Mouse (Mus musculus) intestine, postnatal 0 days (tissue): ENCODE results near the gene Fndc8. TPM values are rescaled to one million over a fixed set of nuclear protein-coding genes. Genes with fewer than 3 reads are reported as not detected.
A peak's percentile ranks its signal among the peaks of the same experiment; 100 is the strongest.

Source experiments
- ATAC-seq: fragments of 200-750 bp; cut with Nextera tagmentation; 2 replicates; pipeline ENCODE4 v1.8.0; 2017; ENCODE audit warnings: mild to moderate bottlenecking, moderate TSS enrichment, moderate library complexity
- H3K27ac ChIP-seq: fragments of 300-500 bp; sonication (generic); 2 replicates; pipeline ENCODE4 v1.5.1; 2014; ENCODE audit warnings: mild to moderate bottlenecking, low read depth, low read length, moderate library complexity
- H3K27me3 ChIP-seq: fragments of 300-500 bp; sonication (generic); replicated peaks from 2 replicates; pipeline ENCODE4 v1.6.1; 2014; ENCODE audit warnings: low read length, mixed read lengths; ENCODE audit not compliant: control insufficient read depth, insufficient read depth
- H3K36me3 ChIP-seq: fragments of 300-500 bp; sonication (generic); 2 replicates; pipeline ENCODE4 v1.6.1; 2014; ENCODE audit warnings: mild to moderate bottlenecking, moderate library complexity; ENCODE audit not compliant: control insufficient read depth, insufficient read depth
- H3K4me1 ChIP-seq: fragments of 300-500 bp; sonication (generic); replicated peaks from 2 replicates; pipeline ENCODE4 v1.6.1; 2014; ENCODE audit warnings: antibody characterized with exemption, low read length, mixed read lengths; ENCODE audit not compliant: control insufficient read depth, insufficient read depth
- H3K4me2 ChIP-seq: fragments of 300-500 bp; sonication (generic); replicated peaks from 2 replicates; pipeline ENCODE4 v1.6.1; 2014; ENCODE audit warnings: low read depth, mild to moderate bottlenecking, moderate library complexity
- H3K4me3 ChIP-seq: fragments of 300-500 bp; sonication (generic); 2 replicates; pipeline ENCODE4 v1.5.1; 2014; ENCODE audit warnings: low read depth, low read length
- H3K9ac ChIP-seq: fragments of 300-500 bp; sonication (generic); 2 replicates; pipeline ENCODE4 v1.6.1; 2014; ENCODE audit warnings: mild to moderate bottlenecking, low read depth, low read length
- H3K9me3 ChIP-seq: fragments of 300-500 bp; sonication (generic); 2 replicates; pipeline ENCODE4 v1.6.1; 2016; ENCODE audit warnings: mixed run types; ENCODE audit not compliant: control insufficient read depth
- CTCF ChIP-seq: sonication (generic); IDR thresholded peaks from 2 replicates; pipeline ENCODE4 v1.5.1; 2016; ENCODE audit warnings: low read depth, mild to moderate bottlenecking, control low read depth, antibody characterized with exemption, moderate library complexity
- WGBS: fragments of 180-500 bp; shearing (Covaris S2); extraction: QIAGEN DNeasy Blood & Tissue Kit; methylation state at CpG from one replicate; pipeline ENCODE4 v1.1.7; 2014; 5-methylcytosine and 5-hydroxymethylcytosine counted together
- polyA plus RNA-seq: library from polyadenylated mRNA; unstranded; fragments of >200 nt; fragmentation: Nextera tagmentation; extraction: Ambion mirVana; gene quantifications from 2 replicates; pipeline ENCODE4 v1.2.1, GENCODE M21; 2015

Fndc8 gene
- polyA plus RNA-seq, 1 experiment from 2014 or later, result 0.16 TPM

DNA sequence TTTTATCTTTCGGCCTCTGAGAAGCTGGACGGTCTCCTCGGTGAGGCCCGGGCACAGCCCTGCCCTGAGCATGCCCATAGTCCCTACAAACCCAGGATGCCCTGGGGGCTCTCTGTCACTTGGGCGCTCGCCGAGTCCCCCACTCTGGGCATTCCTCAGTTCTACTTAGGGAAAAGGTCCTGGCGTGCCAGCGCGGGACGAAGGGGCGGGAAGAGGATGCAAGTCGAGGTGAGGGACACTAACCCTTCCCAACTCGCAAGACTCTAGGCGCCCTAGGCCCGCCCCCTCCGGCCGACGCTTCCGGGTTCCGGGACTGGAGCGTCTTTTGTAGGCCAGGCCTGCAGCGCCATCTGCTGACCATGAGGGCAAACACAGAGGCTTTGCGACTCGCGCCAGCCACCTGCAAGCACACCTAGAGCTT, 1.6 kb upstream of the Fndc8 start, which contains the start of gene Rad51d:
Rad51d (minus strand) TSS at position 273 of the 421 bp plus-strand sequence.
- peak; percentile 96 for TF ChIP-seq CTCF
- ATAC-seq, result peak; percentile 92
- H3K9ac ChIP-seq, result peak within 1 kb of the TSS; percentile 73
- peak within 1 kb of the TSS; percentile 61 for H3K4me3 ChIP-seq
- H3K36me3 ChIP-seq, result no peaks in the 10 kb centered on the region
- WGBS, result 0% methylated on average over 26 of the region's 26 CpGs
- peak within 1 kb of the TSS; percentile 81 for H3K4me2 ChIP-seq
- H3K27ac ChIP-seq, result peak within 1 kb of the TSS; percentile 57
- no peaks in the 10 kb centered on the region for H3K9me3 ChIP-seq
- H3K27me3 ChIP-seq, result no peaks in the 10 kb centered on the region; the same call in 1 of the 2 replicates
- H3K4me1 ChIP-seq, result no peaks in the 10 kb centered on the region; the same call in 1 of the 2 replicates

DNA sequence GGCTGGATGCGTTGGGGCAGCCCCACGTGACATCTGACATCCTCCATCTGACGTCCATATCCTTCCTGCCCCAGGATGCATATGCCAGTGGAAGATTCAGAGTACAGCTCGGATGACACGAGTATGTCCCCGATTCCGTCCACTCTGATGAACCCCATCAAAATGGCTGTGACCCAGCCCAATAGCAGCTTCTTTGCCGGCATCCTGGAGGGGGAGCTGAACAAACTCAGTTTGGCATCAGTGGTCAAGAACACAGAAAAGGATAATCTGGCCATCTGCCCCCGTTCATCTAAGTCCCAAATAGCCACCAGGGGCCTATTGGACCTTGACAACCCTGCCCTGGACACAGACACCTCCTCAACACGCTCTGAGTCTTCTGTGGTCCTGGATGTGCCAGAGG, 5.6 kb downstream of the Fndc8 start:
- Histone ChIP-seq H3K9me3 (no peaks in the 10 kb centered on the region), H3K4me2 (no peak overlapping the region), H3K27ac (no peak overlapping the region), H3K9ac (no peak overlapping the region), H3K27me3 (no peaks in the 10 kb centered on the region), H3K4me3 (no peak overlapping the region), H3K4me1 (no peaks in the 10 kb centered on the region), H3K36me3 (peaks cover 24% of the 10 kb centered on the region)
- ATAC-seq, result no peak
- WGBS, result 83% methylated on average over 10 of the region's 10 CpGs
- no peak for TF ChIP-seq CTCF

DNA sequence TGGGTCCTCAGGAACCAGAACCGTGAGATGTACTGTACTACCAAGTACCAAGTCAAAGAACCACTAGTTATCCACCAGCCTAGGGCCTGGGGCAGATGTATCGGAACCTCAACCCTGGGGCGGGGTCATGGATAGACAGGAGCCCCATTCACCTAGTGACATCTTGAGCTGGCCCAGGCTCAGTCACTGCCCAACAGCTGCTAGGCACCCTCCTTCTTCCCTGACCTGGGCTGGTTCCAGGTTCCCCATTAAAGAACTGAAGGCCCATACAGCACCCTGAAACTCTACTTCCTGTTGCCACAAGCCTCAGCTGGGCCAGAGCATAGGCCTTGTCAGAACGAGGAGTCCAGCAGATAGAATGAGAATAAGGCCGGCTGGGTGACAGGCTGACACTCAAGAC, 7.8 kb downstream of the Fndc8 start:
- Histone ChIP-seq H3K9me3 (no peaks in the 10 kb centered on the region), H3K27ac (no peak overlapping the region), H3K4me1 (no peaks in the 10 kb centered on the region), H3K27me3 (no peaks in the 10 kb centered on the region), H3K36me3 (peaks cover 44% of the 10 kb centered on the region), H3K4me2 (no peak overlapping the region), H3K9ac (no peak overlapping the region), H3K4me3 (no peak overlapping the region)
- ATAC-seq, result no peak
- WGBS, result 96% methylated on average over 5 of the region's 5 CpGs
- no peak for TF ChIP-seq CTCF

DNA sequence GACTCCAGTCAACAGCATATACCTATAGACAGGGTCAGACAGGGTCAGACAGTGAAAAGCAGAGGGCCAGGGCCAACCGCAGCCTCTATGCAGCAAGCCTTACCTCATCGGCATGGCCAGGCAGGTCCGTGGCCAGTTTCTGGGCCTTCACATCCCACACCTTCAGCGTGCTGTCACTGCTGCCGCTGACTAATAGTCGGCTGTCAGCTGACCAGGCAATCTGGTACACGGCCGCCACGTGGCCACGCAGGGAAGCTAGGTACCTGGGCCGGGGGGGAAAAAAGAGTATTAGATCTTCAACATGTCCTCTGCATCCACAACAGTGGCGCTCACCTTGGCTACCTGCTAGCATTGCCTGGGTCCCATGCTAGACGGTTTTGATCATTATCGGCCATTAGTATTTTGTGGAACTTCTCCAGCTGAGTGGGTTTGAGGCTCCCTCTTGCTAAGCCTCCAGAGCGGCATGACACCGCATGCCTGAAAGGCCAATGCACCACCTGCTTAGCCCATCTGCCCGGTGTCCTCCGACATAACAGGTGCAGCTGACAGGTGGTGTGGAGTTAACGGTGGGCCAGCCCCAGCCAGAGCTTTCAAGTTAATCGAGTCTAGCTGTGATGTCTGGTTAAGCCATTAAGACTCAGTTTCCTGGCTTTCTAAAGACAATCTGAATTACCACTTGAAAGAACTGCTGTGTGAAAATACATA, 9.8 kb downstream of the Fndc8 start:
- no peak overlapping the region for H3K4me3 ChIP-seq
- H3K9ac ChIP-seq, result no peak overlapping the region
- H3K9me3 ChIP-seq, result no peaks in the 10 kb centered on the region
- H3K4me2 ChIP-seq, result no peak overlapping the region
- no peak for ATAC-seq
- H3K27me3 ChIP-seq, result no peaks in the 10 kb centered on the region
- WGBS, result 92% methylated on average over 20 of the region's 20 CpGs
- no peak overlapping the region for H3K27ac ChIP-seq
- peaks cover 51% of the 10 kb centered on the region for H3K36me3 ChIP-seq
- no peak for TF ChIP-seq CTCF
- H3K4me1 ChIP-seq, result no peaks in the 10 kb centered on the region

DNA sequence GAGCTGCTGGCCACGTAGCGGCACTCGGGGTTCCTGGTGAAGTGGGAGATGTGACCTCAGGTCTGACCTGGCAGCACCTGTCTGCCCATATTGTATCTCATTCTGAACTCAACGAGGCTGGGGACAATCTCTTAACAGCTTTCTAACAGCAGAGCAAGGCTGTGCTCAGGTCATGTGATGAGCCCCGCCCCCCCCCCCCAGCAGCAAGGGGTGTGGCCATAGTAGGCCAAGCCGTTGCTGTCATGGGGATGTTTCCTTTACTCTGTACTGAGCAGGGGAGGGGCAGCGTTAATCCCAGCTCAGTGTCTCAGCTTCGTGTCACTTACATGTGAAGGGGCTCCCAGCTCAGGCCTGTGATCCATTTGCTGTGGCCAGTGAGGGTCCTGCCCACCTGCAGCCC, 13.0 kb downstream of the Fndc8 start:
- no peaks in the 10 kb centered on the region for H3K9me3 ChIP-seq
- TF ChIP-seq CTCF, result no peak
- H3K36me3 ChIP-seq, result peaks cover 51% of the 10 kb centered on the region
- no peaks in the 10 kb centered on the region for H3K4me1 ChIP-seq
- no peak overlapping the region for H3K27ac ChIP-seq
- no peak overlapping the region for H3K4me2 ChIP-seq
- H3K27me3 ChIP-seq, result no peaks in the 10 kb centered on the region
- no peak overlapping the region for H3K4me3 ChIP-seq
- no peak for ATAC-seq
- no peak overlapping the region for H3K9ac ChIP-seq
- 60% methylated on average over 8 of the region's 8 CpGs for WGBS

DNA sequence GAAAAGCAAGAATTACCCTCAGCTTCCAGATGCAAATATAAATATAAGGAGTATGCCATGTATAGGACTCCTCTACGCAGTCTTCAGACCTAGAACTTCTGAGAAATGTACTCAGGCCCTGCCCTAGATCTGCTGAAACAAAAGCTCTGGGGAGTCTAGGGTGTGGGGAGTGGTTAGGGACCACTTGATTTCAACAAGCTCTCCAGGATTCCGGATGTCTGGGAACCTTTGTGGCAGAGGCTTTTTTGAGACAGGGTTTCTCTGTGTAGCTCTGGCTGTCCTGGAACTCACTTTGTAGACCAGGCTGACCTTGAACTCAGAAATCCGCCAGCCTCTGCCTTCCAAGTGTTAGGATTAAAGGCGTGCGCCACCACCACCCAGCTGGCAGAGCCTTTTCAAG, 13.9 kb downstream of the Fndc8 start:
- Histone ChIP-seq H3K4me3 (no peak overlapping the region), H3K4me1 (no peaks in the 10 kb centered on the region), H3K4me2 (no peak overlapping the region), H3K9ac (no peak overlapping the region), H3K36me3 (peaks cover 43% of the 10 kb centered on the region), H3K9me3 (no peaks in the 10 kb centered on the region), H3K27me3 (no peaks in the 10 kb centered on the region), H3K27ac (no peak overlapping the region)
- 93% methylated on average over 5 of the region's 5 CpGs for WGBS
- no peak for ATAC-seq
- no peak for TF ChIP-seq CTCF
